Mouse (Mus musculus) kidney, embryonic 16.5 days (tissue): ENCODE measurements at regions not wholly inside any gene's neighbourhood (a gene's known extent, or its start where the extent isn't known, plus 50 kb on each side); places are given as distances from the start of the nearest gene placed in this dataset.

Experiments used
- ATAC-seq: fragments of 200-750 bp; cut with Nextera tagmentation; 2 replicates; pipeline ENCODE4 v1.8.0; 2017; ENCODE audit warnings: moderate TSS enrichment; ENCODE audit not compliant: low FRiP score, low TSS enrichment
- H3K27ac ChIP-seq: fragments of 300-500 bp; sonication (generic); 2 replicates; pipeline ENCODE4 v1.5.1; 2014; ENCODE audit warnings: low read length
- H3K27me3 ChIP-seq: fragments of 300-500 bp; sonication (generic); 2 replicates; pipeline ENCODE4 v1.6.1; 2014; ENCODE audit warnings: low read length, control low read depth, mixed read lengths; ENCODE audit not compliant: insufficient read depth
- H3K36me3 ChIP-seq: fragments of 300-500 bp; sonication (generic); 2 replicates; pipeline ENCODE4 v1.6.1; 2014; ENCODE audit warnings: low read length, control low read depth, mixed read lengths; ENCODE audit not compliant: insufficient read depth
- H3K4me1 ChIP-seq: fragments of 300-500 bp; sonication (generic); 2 replicates; pipeline ENCODE4 v1.6.1; 2014; ENCODE audit warnings: low read length, control low read depth, mixed read lengths; ENCODE audit not compliant: insufficient read depth
- H3K4me2 ChIP-seq: fragments of 300-500 bp; sonication (generic); replicated peaks from 2 replicates; pipeline ENCODE4 v1.6.1; 2014; ENCODE audit warnings: low read depth, low read length
- H3K4me3 ChIP-seq: fragments of 300-500 bp; sonication (generic); 2 replicates; pipeline ENCODE4 v1.5.1; 2014; ENCODE audit warnings: mild to moderate bottlenecking, low read length
- H3K9ac ChIP-seq: fragments of 300-500 bp; sonication (generic); replicated peaks from 2 replicates; pipeline ENCODE4 v1.6.1; 2014; ENCODE audit warnings: low read length
- H3K9me3 ChIP-seq: fragments of 300-500 bp; sonication (generic); 2 replicates; pipeline ENCODE4 v1.6.1; 2016; ENCODE audit warnings: low read length, control low read depth
- WGBS: fragments of 180-500 bp; shearing (Covaris S2); extraction: QIAGEN DNeasy Blood & Tissue Kit; methylation state at CpG from one replicate; pipeline ENCODE4 v1.1.7; 2014; 5-methylcytosine and 5-hydroxymethylcytosine counted together

- H3K27me3 ChIP-seq: no peaks in the 10 kb centered on the region
- no peak overlapping the region for H3K4me3 ChIP-seq
- 88% methylated on average over 1 of the region's 1 CpGs for WGBS
- no peaks in the 10 kb centered on the region for H3K36me3 ChIP-seq
- no peak for ATAC-seq
- no peaks in the 10 kb centered on the region for H3K4me1 ChIP-seq
- no peak overlapping the region for H3K9ac ChIP-seq
- H3K4me2 ChIP-seq: no peak overlapping the region
- H3K27ac ChIP-seq: no peak overlapping the region
- H3K9me3 ChIP-seq: no peaks in the 10 kb centered on the region
Observed at GRCm38 (mm10) chr4:26474913-26475312, 128.2 kb upstream of the Manea start.

GRCm38 (mm10) chr4:26441533-26441932 is 94.8 kb upstream of the Manea start:
- Histone ChIP-seq H3K36me3 (no peaks in the 10 kb centered on the region), H3K27me3 (no peaks in the 10 kb centered on the region), H3K27ac (no peak overlapping the region), H3K4me3 (no peak overlapping the region), H3K4me1 (no peaks in the 10 kb centered on the region), H3K9ac (no peak overlapping the region), H3K4me2 (no peak overlapping the region), H3K9me3 (no peaks in the 10 kb centered on the region)
- peak; percentile 88; the same call in 1 of the 2 replicates for ATAC-seq
- 51% methylated on average over 1 of the region's 1 CpGs for WGBS

- ATAC-seq: no peak
Observed at GRCm38 (mm10) chr4:26422084-26422483, 75.4 kb upstream of the Manea start.

DNA sequence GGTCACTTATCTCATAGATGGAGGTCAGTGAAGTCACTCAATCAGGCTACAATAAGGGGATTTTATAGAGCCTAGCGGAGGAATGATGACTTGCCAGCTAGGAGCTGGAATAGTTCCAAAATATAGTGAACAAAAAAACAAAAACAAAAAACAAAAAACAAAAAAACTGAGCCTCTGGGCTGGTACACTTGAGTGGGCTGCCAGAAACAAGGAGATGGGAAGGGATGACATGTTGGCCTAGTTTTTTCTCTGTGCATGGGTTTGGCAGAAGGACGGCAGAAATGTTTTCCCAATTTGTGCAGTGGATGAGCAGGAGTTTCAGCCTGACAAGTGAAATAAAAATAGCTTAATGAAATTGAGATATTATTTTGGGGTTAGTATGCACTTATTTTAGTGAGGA is 57.6 kb upstream of the Manea start:
- Histone ChIP-seq H3K4me2 (no peak overlapping the region), H3K9ac (no peak overlapping the region), H3K9me3 (no peaks in the 10 kb centered on the region), H3K4me3 (no peak overlapping the region), H3K4me1 (no peaks in the 10 kb centered on the region), H3K27ac (no peak overlapping the region), H3K27me3 (no peaks in the 10 kb centered on the region), H3K36me3 (no peaks in the 10 kb centered on the region)
- WGBS: 88% methylated on average over 2 of the region's 2 CpGs
- no peak for ATAC-seq

More at GRCm38 (mm10) chr4:26422084-26422483, 75.4 kb upstream of the Manea start:
- no peak overlapping the region for H3K4me3 ChIP-seq
- no peaks in the 10 kb centered on the region for H3K36me3 ChIP-seq
- H3K4me1 ChIP-seq: no peaks in the 10 kb centered on the region
- H3K4me2 ChIP-seq: no peak overlapping the region
- H3K27me3 ChIP-seq: no peaks in the 10 kb centered on the region
- H3K9me3 ChIP-seq: no peaks in the 10 kb centered on the region
- H3K9ac ChIP-seq: no peak overlapping the region
- no peak overlapping the region for H3K27ac ChIP-seq

- no peaks in the 10 kb centered on the region for H3K9me3 ChIP-seq
- no peak overlapping the region for H3K4me2 ChIP-seq
- no peak for ATAC-seq
- no peaks in the 10 kb centered on the region for H3K4me1 ChIP-seq
- H3K27me3 ChIP-seq: no peaks in the 10 kb centered on the region
- H3K4me3 ChIP-seq: no peak overlapping the region
- no peak overlapping the region for H3K27ac ChIP-seq
- H3K36me3 ChIP-seq: no peaks in the 10 kb centered on the region
- H3K9ac ChIP-seq: no peak overlapping the region
Observed at GRCm38 (mm10) chr4:26402213-26402612, 55.5 kb upstream of the Manea start.
